Mouse (Mus musculus): ENCODE data around the gene Aox1.

- TF ChIP-seq GATA1 (IDR thresholded peaks at IDR 0.05; ENCODE audit: borderline replicate concordance, low read length), result no peak
- TF ChIP-seq FLI1 (IDR thresholded peaks at IDR 0.05; ENCODE audit: low read length), result no peak
These were observed 40.6 kb upstream of the Aox1 start for GRCm38 (mm10) chr1:57989052-57989600.

Measured in megakaryocyte, embryonic 14.5 days (primary cell).